Comparison of ENCODE assay signal across 8 mouse cellular contexts in the genomic region with DNA sequence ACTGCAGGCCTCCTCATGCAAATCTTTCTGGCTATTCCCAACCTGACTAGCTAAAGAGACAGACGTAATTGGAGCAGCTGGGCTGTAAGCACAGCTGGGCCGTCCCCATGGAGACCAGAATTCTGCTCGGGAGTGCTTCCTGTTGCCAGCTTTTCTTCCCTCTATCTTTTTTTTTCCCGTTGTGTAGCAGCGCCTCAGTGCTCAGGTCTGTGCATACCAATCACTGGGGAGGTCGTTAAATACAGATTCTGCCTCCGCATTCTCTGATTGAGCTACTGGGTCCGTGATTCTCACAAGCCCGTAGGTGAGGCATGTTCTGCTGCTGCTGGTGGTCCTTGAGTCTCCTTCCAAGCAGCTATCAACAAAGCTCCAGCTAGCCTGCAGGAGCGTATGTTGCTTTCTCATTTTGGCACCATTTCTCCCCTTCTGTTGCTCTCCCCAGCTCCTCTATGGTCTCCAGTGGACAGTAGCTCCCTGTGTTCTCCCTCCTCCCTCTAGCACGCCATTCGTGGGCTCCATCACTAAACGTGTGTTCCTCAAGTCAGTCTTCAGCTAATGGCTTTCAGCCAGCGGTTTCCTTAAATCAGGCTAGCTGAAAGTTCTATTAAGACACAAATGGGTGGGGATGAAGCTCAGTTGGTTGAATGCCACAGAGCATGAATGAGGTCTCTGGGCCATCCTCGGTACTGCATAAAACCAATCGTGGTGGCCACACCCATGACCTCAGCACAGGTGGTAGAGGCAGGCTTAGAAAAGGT. TPM values are rescaled to one million over a fixed set of nuclear protein-coding genes. Genes with fewer than 3 reads are reported as not detected.
A peak's percentile ranks its signal among the peaks of the same experiment; 100 is the strongest.
DNase-seq lines count a peak whose midpoint lies in the region; ATAC-seq and TF ChIP-seq lines count a peak whose summit lies in the region.
"Had no signal": no experiment of that assay in that cellular context is flagged by ENCODE, and none has a peak within 500 bp of the region (broad histone marks: within the 10 kb centered on the region; RNA-seq: fewer than 3 reads in every experiment).

No protein-coding gene starts in this region.

- H3K36me3 ChIP-seq in hindbrain, embryonic 12.5 days: no peaks in the 10 kb centered on the region

- peak overlapping the region; percentile 64; the same call in 1 of the 2 replicates for H3K27ac ChIP-seq in hindbrain, embryonic 12.5 days
- peak overlapping the region; percentile 83 for H3K27ac ChIP-seq in olfactory bulb, adult 2 months (ENCODE audit: insufficient read depth, low read depth, low read length)

- no peak for TF ChIP-seq POLR2A in olfactory bulb, adult 2 months (IDR thresholded peaks at IDR 0.05; ENCODE audit: insufficient read depth, low read depth, low read length)

- 0 out of 2 replicates have a peak overlapping the region, but pooled peaks have one; percentile 23 for H3K9ac ChIP-seq in hindbrain, embryonic 12.5 days

- no peaks in the 10 kb centered on the region for H3K27me3 ChIP-seq in hindbrain, embryonic 12.5 days

- WGBS in hindbrain, embryonic 12.5 days: 23% methylated on average over 16 of the region's 16 CpGs
- 5% methylated on average over 16 of the region's 16 CpGs for WGBS in olfactory bulb, adult 2 months

- H3K4me1 ChIP-seq in hindbrain, embryonic 12.5 days: peaks cover 18% of the 10 kb centered on the region
- peaks cover 25% of the 10 kb centered on the region for H3K4me1 ChIP-seq in olfactory bulb, adult 2 months (ENCODE audit: control insufficient read depth, insufficient read depth, low read length)

- H3K4me2 ChIP-seq in hindbrain, embryonic 12.5 days (replicated peaks): peak overlapping the region; percentile 46

- no peaks in the 10 kb centered on the region for H3K9me3 ChIP-seq in hindbrain, embryonic 12.5 days (replicated peaks)

- no peak for TF ChIP-seq CTCF in olfactory bulb, adult 2 months (IDR thresholded peaks at IDR 0.05; ENCODE audit: insufficient read depth, low read depth, low read length)

- intact Hi-C loops in left cerebral cortex, postnatal 10 days (cut with DNase I): loop anchor here (5.0 kb wide), 1 partner anchor 106 kb away; the partner anchor contains the start of gene Hnrnpll

- H3K4me3 ChIP-seq in hindbrain, embryonic 12.5 days: no peak overlapping the region
- peak overlapping the region; percentile 9; the same call in 1 of the 2 replicates for H3K4me3 ChIP-seq in olfactory bulb, adult 2 months (ENCODE audit: insufficient read depth, low read depth, low read length)

- peak; percentile 58 for ATAC-seq in frontal cortex, adult (ENCODE audit: low TSS enrichment)
- ATAC-seq in hindbrain, embryonic 12.5 days (ENCODE audit: low FRiP score): peak; percentile 81

- DNase-seq in R1 (ENCODE audit: low read depth, low spot score): peak; percentile 82
- peak; percentile 52 for DNase-seq in cerebellum, adult 8-10 months
- peak; percentile 77 for DNase-seq in left cerebral cortex, postnatal 10 days (ENCODE audit: extremely low spot score in 1 of 2, low spot score in 2 of 2)
- no peak for DNase-seq in urinary bladder, postnatal 10 days (ENCODE audit: low spot score)

RNA-seq across cellular contexts. Expression of gene Srsf7, which starts 38.5 kb away (rescaled TPM):
- polyA plus RNA-seq in hindbrain, embryonic 12.5 days (2016; fragmentation: Nextera tagmentation; extraction: Ambion mirVana): 592 and 633 TPM in 2 replicates
- total RNA-seq in left cerebral cortex, postnatal 10 days (2021): 100 to 1,000 TPM; 108 to 120 TPM
- polyA plus RNA-seq in olfactory bulb, adult 2 months (2012; ENCODE audit: insufficient read depth, insufficient read length, low replicate concordance, missing spikeins): not detected in 2 replicates

RNA-seq across cellular contexts. Expression of gene Ttc39d, which starts 38.7 kb away (rescaled TPM):
- 0.14 and 0.30 TPM in 2 replicates for polyA plus RNA-seq in hindbrain, embryonic 12.5 days (2016; fragmentation: Nextera tagmentation; extraction: Ambion mirVana)
- under 1 TPM; 0.17 to 0.18 TPM for total RNA-seq in left cerebral cortex, postnatal 10 days (2021)
- not detected in 2 replicates for polyA plus RNA-seq in olfactory bulb, adult 2 months (2012; ENCODE audit: insufficient read depth, insufficient read length, low replicate concordance, missing spikeins)
- polyA plus RNA-seq: spleen, adult 2 months had no signal

RNA-seq across cellular contexts. Expression of gene Galm, which starts 41.3 kb away (rescaled TPM):
- 8.5 and 9.1 TPM in 2 replicates for polyA plus RNA-seq in hindbrain, embryonic 12.5 days (2016; fragmentation: Nextera tagmentation; extraction: Ambion mirVana)
- 1 to 10 TPM; 1.7 to 2.4 TPM for total RNA-seq in left cerebral cortex, postnatal 10 days (2021)
- polyA plus RNA-seq in olfactory bulb, adult 2 months (2012; ENCODE audit: insufficient read depth, insufficient read length, low replicate concordance, missing spikeins): not detected in 2 replicates

RNA-seq across cellular contexts. Expression of gene Gemin6, which starts 55.6 kb away (rescaled TPM):
- polyA plus RNA-seq in hindbrain, embryonic 12.5 days (2016; fragmentation: Nextera tagmentation; extraction: Ambion mirVana): 23.2 and 25.6 TPM in 2 replicates
- total RNA-seq in left cerebral cortex, postnatal 10 days (2021): 1 to 10 TPM; 5.8 to 6.6 TPM
- not detected in 2 replicates for polyA plus RNA-seq in olfactory bulb, adult 2 months (2012; ENCODE audit: insufficient read depth, insufficient read length, low replicate concordance, missing spikeins)
